Mouse (Mus musculus): ENCODE measurements around the gene Eci3.

The Eci3 gene

DNA sequence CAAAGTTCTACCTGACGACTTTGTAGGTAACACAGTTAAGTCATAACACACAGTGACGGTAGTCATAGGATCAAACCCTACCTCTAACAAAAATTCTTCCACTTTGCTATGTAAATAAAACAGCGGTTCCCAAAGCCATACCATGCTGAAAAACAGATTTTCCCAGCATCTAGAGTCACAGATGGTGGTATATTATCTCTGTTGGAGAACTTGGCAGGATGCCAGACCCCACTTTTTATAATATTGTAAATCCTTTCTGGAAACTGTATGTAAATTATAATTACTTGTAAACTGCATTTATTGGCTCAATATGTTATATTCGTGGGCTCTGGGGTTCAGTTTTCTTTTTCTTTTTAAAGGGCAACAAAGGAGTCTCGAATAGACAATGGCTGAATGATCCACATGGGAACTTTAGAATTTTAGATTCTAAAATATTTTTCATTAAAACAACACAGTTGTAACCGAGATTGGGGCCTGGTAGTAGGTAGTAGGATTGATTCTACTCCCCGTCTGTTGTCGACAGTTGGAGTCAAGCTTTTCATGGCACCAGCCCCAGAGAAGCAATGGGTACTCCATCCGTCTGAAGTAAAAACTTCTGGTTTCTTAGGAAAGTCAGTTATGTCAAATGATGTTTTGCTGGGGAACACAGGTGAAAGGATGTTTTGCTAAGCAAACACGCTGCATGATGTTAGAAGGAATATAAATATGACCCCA is 28.5 kb downstream of the Eci3 start:
- DNase-seq (ENCODE audit: low spot score) = no peak

DNA sequence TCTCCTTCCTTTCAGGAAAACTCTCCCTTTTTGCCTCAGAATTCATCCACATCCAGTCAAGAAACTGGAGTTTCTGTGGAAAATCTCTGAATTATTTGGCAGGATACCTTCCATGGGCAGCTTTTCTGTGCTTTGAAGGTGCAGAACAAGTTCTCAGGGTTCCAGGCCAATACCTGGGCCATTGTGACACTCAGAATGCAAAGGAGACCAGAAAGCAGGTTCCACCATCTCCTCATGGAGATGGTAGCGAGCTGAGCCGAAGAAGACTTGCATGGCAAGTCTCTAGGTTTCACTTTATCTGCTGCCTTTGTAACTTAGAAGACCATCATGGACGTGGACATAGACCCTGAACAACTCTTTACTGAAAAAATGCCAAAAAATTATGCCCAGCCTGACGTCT is 39.4 kb downstream of the Eci3 start, which contains the start of the genes Fam217a and 4933417A18Rik:
Gene Fam217a (minus strand): TSS at position 101 of the 400 bp plus-strand sequence.
Gene 4933417A18Rik (plus strand): TSS at position 200 of the 400 bp plus-strand sequence.
- DNase-seq (ENCODE audit: low spot score) = no peak

DNA sequence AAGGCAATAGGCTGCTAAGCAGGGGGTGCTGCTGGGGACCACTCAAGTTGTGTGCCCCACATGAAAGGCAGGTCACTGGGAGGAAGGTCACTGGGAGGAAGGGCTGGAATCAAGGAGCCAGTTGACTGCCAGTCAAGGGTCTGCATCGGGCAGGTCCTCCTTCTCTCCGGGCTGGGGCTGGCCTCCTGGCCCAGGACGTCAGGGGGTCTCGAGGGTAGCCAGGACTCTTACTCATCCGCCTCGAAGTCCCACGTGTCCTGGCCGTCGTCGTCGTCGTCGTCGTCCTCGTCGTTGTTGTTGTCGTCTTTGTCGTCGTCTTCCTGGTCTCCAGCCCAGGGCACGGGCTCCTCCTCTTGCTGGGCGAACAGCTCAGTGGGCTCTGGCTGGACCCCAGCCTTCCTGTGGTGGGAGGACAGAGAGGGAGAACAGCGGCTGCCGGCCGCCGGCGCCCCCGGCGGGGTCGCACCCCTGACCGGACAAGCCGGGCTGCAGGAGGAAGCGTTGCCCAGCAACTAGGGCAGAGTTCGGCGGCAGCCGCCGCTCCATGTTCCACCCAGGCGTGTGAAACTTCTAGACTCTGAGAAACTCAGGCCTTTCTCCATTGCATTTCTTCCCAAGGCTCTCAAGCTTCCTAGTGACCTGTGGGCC is 47.0 kb downstream of the Eci3 start:
- DNase-seq (ENCODE audit: low spot score) = peak; percentile 17

DNA sequence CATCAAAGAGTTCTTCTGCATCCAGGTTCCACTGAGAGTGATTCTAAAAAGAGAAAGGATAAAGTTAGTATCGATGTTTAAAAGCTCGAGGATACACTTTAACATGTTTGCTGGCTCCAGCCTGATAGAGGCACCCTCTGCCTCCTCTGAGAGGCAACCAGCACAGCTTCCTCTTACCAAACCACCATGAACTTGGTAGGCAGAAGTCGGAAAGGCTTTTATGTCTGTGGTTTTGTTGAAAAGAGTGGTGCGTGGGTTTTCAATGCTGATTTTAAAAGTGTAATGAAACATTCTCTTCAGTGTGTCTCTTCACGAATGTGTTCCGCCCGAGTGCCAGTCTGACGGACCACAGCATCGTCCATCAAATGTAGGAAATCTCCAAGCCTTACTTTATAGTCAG is 49.0 kb downstream of the Eci3 start:
- no peak for DNase-seq (ENCODE audit: low spot score)
